Comparison of ENCODE assay signal across 19 mouse cellular contexts in the genomic region with DNA sequence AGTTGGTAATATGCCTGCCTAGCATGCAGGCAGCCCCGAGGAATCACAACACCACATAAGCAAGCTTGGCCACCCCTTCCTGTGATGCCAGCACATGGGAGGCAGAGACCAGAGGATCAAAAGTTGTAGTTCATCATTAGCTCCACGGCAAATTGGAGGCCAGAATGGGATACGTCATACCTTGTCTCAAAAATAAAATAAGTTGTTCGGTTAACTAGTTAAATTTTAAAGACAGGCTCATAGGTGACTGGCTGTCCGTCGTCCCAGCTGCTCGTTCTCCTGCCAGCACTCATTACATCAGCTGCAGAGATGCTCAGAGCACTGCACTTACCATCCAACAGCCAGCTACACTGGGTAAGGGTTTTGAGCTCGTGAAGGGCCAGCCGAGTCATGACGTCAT. TPM values are rescaled to one million over a fixed set of nuclear protein-coding genes. Genes with fewer than 3 reads are reported as not detected.
A peak's percentile ranks its signal among the peaks of the same experiment; 100 is the strongest.
DNase-seq lines count a peak whose midpoint lies in the region; ATAC-seq and TF ChIP-seq lines count a peak whose summit lies in the region.
"Had no signal": no experiment of that assay in that cellular context is flagged by ENCODE, and none has a peak within 500 bp of the region (broad histone marks: within the 10 kb centered on the region; RNA-seq: fewer than 3 reads in every experiment).

No protein-coding gene starts in this region.

- 87% methylated on average over 10 of the region's 10 CpGs for WGBS in embryonic facial prominence, embryonic 13.5 days
- WGBS in embryonic facial prominence, embryonic 10.5 days: 92% methylated on average over 10 of the region's 10 CpGs
- 92% methylated on average over 10 of the region's 10 CpGs for WGBS in hindbrain, postnatal 0 days
- WGBS in hindbrain, embryonic 16.5 days: 88% methylated on average over 10 of the region's 10 CpGs
- WGBS in lung, postnatal 0 days: 91% methylated on average over 10 of the region's 10 CpGs

- H3K27me3 ChIP-seq in embryonic facial prominence, embryonic 13.5 days: no peaks in the 10 kb centered on the region
- no peaks in the 10 kb centered on the region for H3K27me3 ChIP-seq in embryonic facial prominence, embryonic 10.5 days (replicated peaks; ENCODE audit: low read depth, poor library complexity, severe bottlenecking)
- no peaks in the 10 kb centered on the region for H3K27me3 ChIP-seq in hindbrain, postnatal 0 days (ENCODE audit: insufficient read depth, low read length)
- H3K27me3 ChIP-seq in hindbrain, embryonic 16.5 days (replicated peaks; ENCODE audit: control insufficient read depth, insufficient read depth, low read length): no peaks in the 10 kb centered on the region
- no peaks in the 10 kb centered on the region for H3K27me3 ChIP-seq in lung, postnatal 0 days (replicated peaks; ENCODE audit: insufficient read depth, low read length)
- H3K27me3 ChIP-seq: forebrain, embryonic 12.5 days; heart, embryonic 13.5 days had no signal

- H3K9ac ChIP-seq in embryonic facial prominence, embryonic 13.5 days: no peak overlapping the region
- no peak overlapping the region for H3K9ac ChIP-seq in hindbrain, postnatal 0 days (replicated peaks; ENCODE audit: low read length)
- no peak overlapping the region for H3K9ac ChIP-seq in hindbrain, embryonic 16.5 days (ENCODE audit: low read depth, low read length)
- H3K9ac ChIP-seq in lung, postnatal 0 days (replicated peaks; ENCODE audit: low read depth): no peak overlapping the region
- H3K9ac ChIP-seq: forebrain, embryonic 12.5 days; heart, embryonic 13.5 days; hindbrain, embryonic 14.5 days had no signal

- no peaks in the 10 kb centered on the region for H3K9me3 ChIP-seq in embryonic facial prominence, embryonic 13.5 days
- H3K9me3 ChIP-seq in embryonic facial prominence, embryonic 10.5 days: no peaks in the 10 kb centered on the region
- no peaks in the 10 kb centered on the region for H3K9me3 ChIP-seq in hindbrain, postnatal 0 days (ENCODE audit: low read length)
- no peaks in the 10 kb centered on the region for H3K9me3 ChIP-seq in hindbrain, embryonic 16.5 days (ENCODE audit: control insufficient read depth, low read length)
- no peaks in the 10 kb centered on the region for H3K9me3 ChIP-seq in lung, postnatal 0 days (ENCODE audit: low read length)
- H3K9me3 ChIP-seq: forebrain, embryonic 12.5 days had no signal

- no peak overlapping the region for H3K4me2 ChIP-seq in embryonic facial prominence, embryonic 13.5 days
- H3K4me2 ChIP-seq in hindbrain, postnatal 0 days (ENCODE audit: low read depth, low read length): no peak overlapping the region
- no peak overlapping the region for H3K4me2 ChIP-seq in hindbrain, embryonic 16.5 days (ENCODE audit: low read length)
- no peak overlapping the region for H3K4me2 ChIP-seq in lung, postnatal 0 days (replicated peaks; ENCODE audit: low read depth, low read length)
- H3K4me2 ChIP-seq: forebrain, embryonic 12.5 days; heart, embryonic 13.5 days; hindbrain, embryonic 14.5 days had no signal

- H3K4me3 ChIP-seq in embryonic facial prominence, embryonic 13.5 days: no peak overlapping the region
- H3K4me3 ChIP-seq in embryonic facial prominence, embryonic 10.5 days: no peak overlapping the region
- no peak overlapping the region for H3K4me3 ChIP-seq in hindbrain, postnatal 0 days (ENCODE audit: low read length)
- H3K4me3 ChIP-seq in hindbrain, embryonic 16.5 days (ENCODE audit: low read length): no peak overlapping the region
- H3K4me3 ChIP-seq in lung, postnatal 0 days (ENCODE audit: low read depth, low read length): no peak overlapping the region
- H3K4me3 ChIP-seq: forebrain, embryonic 12.5 days; heart, embryonic 13.5 days; hindbrain, embryonic 10.5 days had no signal

- H3K36me3 ChIP-seq in embryonic facial prominence, embryonic 13.5 days: peaks cover 48% of the 10 kb centered on the region
- H3K36me3 ChIP-seq in embryonic facial prominence, embryonic 10.5 days (replicated peaks): peaks cover 67% of the 10 kb centered on the region
- H3K36me3 ChIP-seq in hindbrain, postnatal 0 days (ENCODE audit: insufficient read depth, low read length): 0 out of 2 replicates have a peak, but pooled peaks cover 5% of the 10 kb centered on the region
- peaks cover 7% of the 10 kb centered on the region for H3K36me3 ChIP-seq in hindbrain, embryonic 16.5 days (ENCODE audit: control insufficient read depth, insufficient read depth, low read length)
- no peaks in the 10 kb centered on the region; the same call in 1 of the 2 replicates for H3K36me3 ChIP-seq in lung, postnatal 0 days (ENCODE audit: insufficient read depth, low read length)

- DNase-seq in embryonic facial prominence, embryonic 10.5 days (ENCODE audit: low spot score): no peak
- DNase-seq in hindbrain, postnatal 0 days (ENCODE audit: low spot score): no peak
- no peak for DNase-seq in lung, postnatal 0 days (ENCODE audit: low spot score)
- no peak for DNase-seq in lung, postnatal 4 days
- no peak for DNase-seq in layer of hippocampus, postnatal 36 days
- DNase-seq: B cell, adult 2 months; cerebellum, adult 11-12 months; cerebellum, adult 9-11 months; cerebellum, postnatal 36 days; gastrocnemius, postnatal 14 days had no signal

- TF ChIP-seq CTCF in hindbrain, postnatal 0 days (IDR thresholded peaks at IDR 0.05; ENCODE audit: low read depth): no peak
- TF ChIP-seq CTCF in lung, postnatal 0 days (IDR thresholded peaks at IDR 0.05): no peak

- peak overlapping the region; percentile 7; the same call in 1 of the 2 replicates for H3K27ac ChIP-seq in embryonic facial prominence, embryonic 13.5 days
- no peak overlapping the region for H3K27ac ChIP-seq in embryonic facial prominence, embryonic 10.5 days (replicated peaks)
- H3K27ac ChIP-seq in hindbrain, postnatal 0 days: no peak overlapping the region
- H3K27ac ChIP-seq in hindbrain, embryonic 16.5 days (ENCODE audit: low read depth, low read length): no peak overlapping the region
- H3K27ac ChIP-seq in lung, postnatal 0 days (ENCODE audit: low read length): 0 out of 2 replicates have a peak overlapping the region, but pooled peaks have one; percentile 0
- H3K27ac ChIP-seq: forebrain, embryonic 12.5 days; heart, embryonic 13.5 days; hindbrain, embryonic 10.5 days; hindbrain, embryonic 14.5 days had no signal

- TF ChIP-seq EP300 in lung, postnatal 0 days (IDR thresholded peaks at IDR 0.05): no peak

- peaks cover 3% of the 10 kb centered on the region; the same call in 1 of the 2 replicates for H3K4me1 ChIP-seq in embryonic facial prominence, embryonic 13.5 days
- peaks cover 5% of the 10 kb centered on the region; the same call in 1 of the 2 replicates for H3K4me1 ChIP-seq in embryonic facial prominence, embryonic 10.5 days
- no peaks in the 10 kb centered on the region for H3K4me1 ChIP-seq in hindbrain, postnatal 0 days (ENCODE audit: insufficient read depth, low read length)
- H3K4me1 ChIP-seq in hindbrain, embryonic 16.5 days (ENCODE audit: control insufficient read depth, insufficient read depth, low read depth, low read length): no peaks in the 10 kb centered on the region
- H3K4me1 ChIP-seq in lung, postnatal 0 days (ENCODE audit: insufficient read depth, low read depth, low read length): no peaks in the 10 kb centered on the region
- H3K4me1 ChIP-seq: forebrain, embryonic 12.5 days had no signal

- ATAC-seq in embryonic facial prominence, embryonic 13.5 days (ENCODE audit: insufficient number of reproducible peaks, insufficient read depth, low FRiP score, low TSS enrichment, low read depth): no peak
- ATAC-seq in hindbrain, postnatal 0 days: 0 out of 2 replicates have a peak, but pooled peaks have one; percentile 12
- no peak for ATAC-seq in hindbrain, embryonic 16.5 days
- ATAC-seq in lung, postnatal 0 days: no peak
- ATAC-seq: CD4-positive, CD25-positive, alpha-beta regulatory T cell, adult 4 months; forebrain, embryonic 16.5 days; inflammation-experienced regulatory T-cells, adult 6 months had no signal

RNA-seq across cellular contexts. Expression of gene Ak3, which starts 10.2 kb away (rescaled TPM):
- 68.8 and 72.8 TPM in 2 replicates for polyA plus RNA-seq in embryonic facial prominence, embryonic 13.5 days (2015; fragmentation: Nextera tagmentation; extraction: Ambion mirVana)
- polyA plus RNA-seq in embryonic facial prominence, embryonic 10.5 days (2016; fragmentation: Nextera tagmentation; extraction: Ambion mirVana): 71.7 and 73.8 TPM in 2 replicates
- 86.9 and 90.1 TPM in 2 replicates for total RNA-seq in hindbrain, postnatal 0 days (2014; rRNA removed)
- 67.4 and 71.2 TPM in 2 replicates for polyA plus RNA-seq in hindbrain, postnatal 0 days (2015; fragmentation: Nextera tagmentation; extraction: Ambion mirVana)
- 74.4 and 75.2 TPM in 2 replicates for polyA plus RNA-seq in hindbrain, embryonic 16.5 days (2015; fragmentation: Nextera tagmentation; extraction: Ambion mirVana)
- polyA plus RNA-seq in lung, postnatal 0 days (2015; fragmentation: Nextera tagmentation; extraction: Ambion mirVana): 79.3 and 81.1 TPM in 2 replicates
- 10 to 100 TPM; 50.4 to 55.8 TPM for total RNA-seq in layer of hippocampus, postnatal 36 days (2021)

RNA-seq across cellular contexts. Expression of gene Cdc37l1, which starts 47.4 kb away (rescaled TPM):
- polyA plus RNA-seq in embryonic facial prominence, embryonic 13.5 days (2015; fragmentation: Nextera tagmentation; extraction: Ambion mirVana): 45.4 and 47.6 TPM in 2 replicates
- polyA plus RNA-seq in embryonic facial prominence, embryonic 10.5 days (2016; fragmentation: Nextera tagmentation; extraction: Ambion mirVana): 37.3 and 37.9 TPM in 2 replicates
- 40.0 and 61.8 TPM in 2 replicates for total RNA-seq in hindbrain, postnatal 0 days (2014; rRNA removed)
- polyA plus RNA-seq in hindbrain, postnatal 0 days (2015; fragmentation: Nextera tagmentation; extraction: Ambion mirVana): 34.6 and 36.2 TPM in 2 replicates
- polyA plus RNA-seq in hindbrain, embryonic 16.5 days (2015; fragmentation: Nextera tagmentation; extraction: Ambion mirVana): 41.2 and 45.0 TPM in 2 replicates
- polyA plus RNA-seq in lung, postnatal 0 days (2015; fragmentation: Nextera tagmentation; extraction: Ambion mirVana): 21.2 and 23.4 TPM in 2 replicates
- total RNA-seq in layer of hippocampus, postnatal 36 days (2021): 100 to 1,000 TPM; 102 to 122 TPM

Comparison
In these comparisons a context has a peak if more than half of its experiments do, and no peak if none do; other contexts are left out.
1. H3K27ac ChIP-seq: peak in embryonic facial prominence, embryonic 13.5 days (single experiment) and lung, postnatal 0 days (single experiment); none in embryonic facial prominence, embryonic 10.5 days (single experiment), hindbrain, postnatal 0 days (single experiment) and hindbrain, embryonic 16.5 days (single experiment).